Mouse (Mus musculus) liver, embryonic 13.5 days (tissue): ENCODE measurements around the gene Tbc1d20. TPM values are rescaled to one million over a fixed set of nuclear protein-coding genes. Genes with fewer than 3 reads are reported as not detected.
"Not testable (repeated sequence)": the region's sequence is repeated elsewhere in the genome, so short reads cannot be mapped to it uniquely, and the experiment has no call there.

Source experiments
- ATAC-seq: fragments of 200-750 bp; cut with Nextera tagmentation; 2 replicates; pipeline ENCODE4 v1.8.0; 2017; ENCODE audit warnings: low read depth, mild to moderate bottlenecking, moderate number of reproducible peaks, moderate library complexity
- DNase-seq: peaks from one replicate; pipeline ENCODE4 v3.0.0; 2022
- H3K27ac ChIP-seq: fragments of 300-500 bp; sonication (generic); 2 replicates; pipeline ENCODE4 v1.5.1; 2015; ENCODE audit warnings: moderate library complexity, mild to moderate bottlenecking, inconsistent platforms
- H3K27me3 ChIP-seq: fragments of 300-500 bp; sonication (generic); 2 replicates; pipeline ENCODE4 v1.6.1; 2015; ENCODE audit warnings: mild to moderate bottlenecking, inconsistent platforms
- H3K36me3 ChIP-seq: fragments of 300-500 bp; sonication (generic); 2 replicates; pipeline ENCODE4 v1.6.1; 2015; ENCODE audit warnings: mild to moderate bottlenecking, inconsistent platforms
- H3K4me1 ChIP-seq: fragments of 300-500 bp; sonication (generic); replicated peaks from 2 replicates; pipeline ENCODE4 v1.6.1; 2015; ENCODE audit warnings: inconsistent platforms
- H3K4me2 ChIP-seq: fragments of 300-500 bp; sonication (generic); 2 replicates; pipeline ENCODE4 v1.6.1; 2015; ENCODE audit warnings: inconsistent platforms, mild to moderate bottlenecking, moderate library complexity
- H3K4me3 ChIP-seq: fragments of 300-500 bp; sonication (generic); replicated peaks from 2 replicates; pipeline ENCODE4 v1.5.1; 2015; ENCODE audit warnings: mild to moderate bottlenecking, inconsistent platforms
- H3K9ac ChIP-seq: fragments of 300-500 bp; sonication (generic); 2 replicates; pipeline ENCODE4 v1.6.1; 2015; ENCODE audit warnings: mild to moderate bottlenecking, inconsistent platforms
- H3K9me3 ChIP-seq: fragments of 300-500 bp; sonication (generic); replicated peaks from 2 replicates; pipeline ENCODE4 v1.6.1; 2016; ENCODE audit warnings: inconsistent platforms
- WGBS: fragments of 180-500 bp; shearing (Covaris S2); methylation state at CpG from one replicate; pipeline ENCODE4 v1.1.7; 2015; ENCODE audit not compliant: insufficient replicate concordance; 5-methylcytosine and 5-hydroxymethylcytosine counted together
- polyA plus RNA-seq: library from polyadenylated mRNA; unstranded; fragments of >200 nt; fragmentation: Nextera tagmentation; extraction: Ambion mirVana; gene quantifications from 2 replicates; pipeline ENCODE4 v1.2.1, GENCODE M21; 2015

The Tbc1d20 gene
- polyA plus RNA-seq, 1 experiment from 2014 or later = 10.9 TPM

DNA sequence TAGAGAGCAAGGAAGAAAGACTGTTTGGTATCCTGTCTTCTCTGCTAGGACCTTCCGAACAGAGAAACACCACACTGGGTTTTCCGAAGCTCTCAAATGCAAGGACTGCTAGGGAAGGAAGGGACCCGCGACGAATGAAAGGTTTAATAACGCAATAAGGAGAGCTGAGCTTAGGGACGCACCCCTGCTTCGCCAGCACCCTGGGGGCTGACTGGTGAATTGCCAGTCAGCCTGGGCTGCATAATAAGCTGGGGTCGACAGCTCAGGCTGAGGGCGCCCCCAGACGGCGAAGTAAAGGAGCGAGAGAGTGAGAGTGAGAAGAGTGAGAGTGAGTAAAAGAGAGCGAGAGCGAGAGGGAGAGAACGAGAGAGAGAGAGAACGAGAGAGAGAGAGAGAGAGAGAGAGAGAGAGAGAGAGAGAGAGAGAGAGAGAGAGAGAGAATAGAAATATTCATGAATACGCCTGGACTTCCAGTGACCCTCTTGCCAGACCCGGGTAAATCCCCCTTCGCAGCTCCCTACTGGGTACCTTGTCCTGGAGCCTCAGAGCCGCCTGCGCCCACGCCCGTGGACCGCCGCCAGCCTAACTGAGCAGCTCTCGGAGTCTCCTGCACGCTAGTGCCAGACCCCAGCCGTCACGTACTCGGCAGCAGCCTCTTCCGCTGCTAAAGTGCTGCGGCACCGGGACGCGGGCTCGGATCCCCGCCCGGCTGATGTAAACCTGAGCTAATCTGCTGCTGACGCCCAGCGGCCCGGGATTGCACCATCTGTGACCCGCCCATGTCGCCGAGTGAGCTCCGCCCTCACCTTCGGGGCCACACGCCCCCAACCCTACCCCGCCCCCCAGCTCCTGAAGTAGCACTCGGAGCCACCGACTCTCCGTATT is 49.9 kb downstream of the Tbc1d20 start, which contains the start of gene Trib3:
TSS of gene Trib3 (minus strand) at position 704 of the 885 bp plus-strand sequence.
- Histone ChIP-seq H3K4me1 (peaks cover 59% of the 10 kb centered on the region), H3K27me3 (0 out of 2 replicates have a peak, but pooled peaks cover 7% of the 10 kb centered on the region), H3K4me2 (peak within 1 kb of the TSS; percentile 86), H3K9me3 (no peaks in the 10 kb centered on the region), H3K27ac (peak within 1 kb of the TSS; percentile 45; the same call in 1 of the 2 replicates), H3K9ac (peak within 1 kb of the TSS; percentile 75), H3K36me3 (no peaks in the 10 kb centered on the region), H3K4me3 (peak within 1 kb of the TSS; percentile 67)
- WGBS = under 1% methylated on average over 52 of the region's 52 CpGs
- peak; percentile 80 for ATAC-seq
- DNase-seq = peak; percentile 82

DNA sequence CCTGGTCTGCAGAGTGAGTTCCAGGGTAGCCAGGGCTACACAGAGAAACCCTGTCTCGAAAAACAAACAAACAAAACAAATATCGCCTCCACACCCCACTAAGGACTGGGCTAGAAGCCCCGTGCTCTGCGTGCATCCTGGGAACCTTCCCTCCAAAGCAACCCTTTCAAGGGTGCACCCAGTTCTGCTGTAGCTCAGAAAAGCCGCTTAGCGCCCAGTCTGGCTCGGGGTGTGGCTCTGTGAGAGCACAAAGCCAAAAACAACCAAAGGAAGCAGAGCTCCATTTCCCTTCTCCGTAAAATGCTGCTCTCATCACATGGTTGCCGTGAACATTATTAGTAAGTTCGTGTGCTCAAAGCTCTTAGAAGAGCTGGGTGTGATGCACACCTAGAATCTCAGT is 50.7 kb downstream of the Tbc1d20 start:
- Histone ChIP-seq H3K9ac (peak overlapping the region; percentile 75; the same call in 1 of the 2 replicates), H3K4me1 (peaks cover 67% of the 10 kb centered on the region), H3K27ac (peak overlapping the region; percentile 45; the same call in 1 of the 2 replicates), H3K36me3 (no peaks in the 10 kb centered on the region), H3K9me3 (no peaks in the 10 kb centered on the region), H3K4me2 (peak overlapping the region; percentile 86), H3K4me3 (peak overlapping the region; percentile 67), H3K27me3 (0 out of 2 replicates have a peak, but pooled peaks cover 7% of the 10 kb centered on the region)
- ATAC-seq (peak; percentile 2; the same call in 1 of the 2 replicates), DNase-seq (peak; percentile 36)
- 21% methylated on average over 10 of the region's 10 CpGs for WGBS

DNA sequence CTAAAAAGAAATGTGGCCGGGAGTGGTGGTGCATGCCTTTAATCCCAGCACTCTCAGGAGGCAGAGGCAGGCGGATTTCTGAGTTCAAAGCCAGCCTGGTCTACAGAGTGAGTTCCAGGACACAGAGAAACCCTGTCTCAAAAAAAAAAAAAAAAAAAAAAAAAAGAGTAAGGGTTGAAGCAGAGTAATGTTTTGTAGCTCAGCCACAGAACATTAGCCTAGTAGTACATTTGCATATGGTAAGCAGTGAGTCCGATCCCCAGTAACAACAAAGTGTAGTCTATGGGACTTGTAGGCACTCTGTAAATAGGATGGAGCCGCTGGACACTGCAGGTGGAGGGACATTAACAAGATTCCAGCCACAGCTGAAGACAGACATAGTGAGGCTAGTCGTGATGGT is 51.3 kb downstream of the Tbc1d20 start:
- no peak overlapping the region for H3K4me3 ChIP-seq
- 62% methylated on average over 5 of the region's 5 CpGs for WGBS
- H3K27ac ChIP-seq = 0 out of 2 replicates have a peak overlapping the region, but pooled peaks have one; percentile 45
- H3K4me1 ChIP-seq = peaks cover 72% of the 10 kb centered on the region
- DNase-seq (no peak), ATAC-seq (no peak)
- H3K4me2 ChIP-seq = peak overlapping the region; percentile 86; the same call in 1 of the 2 replicates
- no peaks in the 10 kb centered on the region for H3K36me3 ChIP-seq
- H3K9ac ChIP-seq = no peak overlapping the region
- H3K27me3 ChIP-seq = 0 out of 2 replicates have a peak, but pooled peaks cover 3% of the 10 kb centered on the region
- no peaks in the 10 kb centered on the region for H3K9me3 ChIP-seq

DNA sequence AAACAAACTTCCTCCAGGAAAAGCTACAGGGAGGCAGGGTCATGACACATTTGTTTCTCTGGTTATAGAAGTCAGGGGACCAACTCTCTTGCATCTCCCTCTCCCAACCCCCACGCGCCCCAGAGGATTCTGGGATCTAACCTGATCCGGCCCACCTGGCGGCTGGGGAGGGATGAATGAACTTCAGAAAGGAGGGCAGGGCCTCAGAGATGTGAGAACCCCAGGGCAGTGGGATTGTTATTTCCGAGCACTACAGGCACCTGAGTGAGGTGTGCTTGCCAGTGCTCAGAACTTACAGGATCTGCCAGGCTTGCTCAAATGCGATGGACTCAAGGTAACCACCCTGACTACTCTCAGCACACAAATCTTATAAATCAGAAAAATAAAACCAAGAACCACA is 51.8 kb downstream of the Tbc1d20 start:
- Histone ChIP-seq H3K4me2 (no peak overlapping the region), H3K9ac (no peak overlapping the region), H3K9me3 (no peaks in the 10 kb centered on the region), H3K27me3 (0 out of 2 replicates have a peak, but pooled peaks cover 3% of the 10 kb centered on the region), H3K4me3 (no peak overlapping the region), H3K27ac (no peak overlapping the region; the same call in 1 of the 2 replicates), H3K36me3 (no peaks in the 10 kb centered on the region), H3K4me1 (peaks cover 77% of the 10 kb centered on the region)
- 80% methylated on average over 6 of the region's 6 CpGs for WGBS
- ATAC-seq = no peak
- DNase-seq = no peak

DNA sequence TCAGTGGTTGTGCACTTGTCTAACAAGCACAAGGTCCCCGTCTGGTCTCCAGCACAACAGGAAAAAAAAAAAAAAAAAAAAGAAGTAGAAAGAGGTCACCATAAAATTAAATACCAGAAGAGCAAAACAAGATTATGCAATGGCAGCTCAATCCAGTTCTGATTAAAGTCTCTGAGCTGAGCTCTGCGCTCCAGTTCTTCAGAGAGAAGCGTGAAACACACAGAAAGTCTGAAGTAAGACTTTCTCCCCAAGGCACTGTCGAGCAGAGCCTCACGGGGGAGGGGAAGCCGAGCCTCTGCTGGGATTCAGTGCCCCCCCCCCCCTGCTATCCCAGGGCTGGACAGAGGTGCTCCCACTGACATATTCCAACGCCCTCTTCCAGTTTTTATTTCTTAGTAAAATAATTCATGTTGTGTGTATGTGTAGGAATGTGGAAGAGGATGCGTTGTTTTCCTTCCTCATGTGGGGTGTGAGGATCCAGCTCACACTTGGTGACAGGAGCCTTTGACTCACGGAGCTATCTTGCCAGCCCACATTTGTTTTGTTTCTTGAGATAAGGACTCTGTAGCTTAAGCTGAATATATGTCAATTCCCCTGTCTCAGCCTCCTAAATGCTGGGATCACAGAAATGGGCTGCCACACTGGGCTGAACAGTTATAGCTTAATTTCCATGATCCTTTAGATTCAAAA is 53.3 kb downstream of the Tbc1d20 start:
- ATAC-seq (peak; percentile 79), DNase-seq (peak; percentile 77)
- Histone ChIP-seq H3K4me1 (peaks cover 82% of the 10 kb centered on the region), H3K9me3 (no peaks in the 10 kb centered on the region), H3K4me3 (peak overlapping the region; percentile 25), H3K27ac (peak overlapping the region; percentile 85), H3K27me3 (0 out of 2 replicates have a peak, but pooled peaks cover 3% of the 10 kb centered on the region), H3K9ac (peak overlapping the region; percentile 57), H3K4me2 (peak overlapping the region; percentile 64), H3K36me3 (no peaks in the 10 kb centered on the region)
- WGBS = 11% methylated on average over 9 of the region's 9 CpGs

DNA sequence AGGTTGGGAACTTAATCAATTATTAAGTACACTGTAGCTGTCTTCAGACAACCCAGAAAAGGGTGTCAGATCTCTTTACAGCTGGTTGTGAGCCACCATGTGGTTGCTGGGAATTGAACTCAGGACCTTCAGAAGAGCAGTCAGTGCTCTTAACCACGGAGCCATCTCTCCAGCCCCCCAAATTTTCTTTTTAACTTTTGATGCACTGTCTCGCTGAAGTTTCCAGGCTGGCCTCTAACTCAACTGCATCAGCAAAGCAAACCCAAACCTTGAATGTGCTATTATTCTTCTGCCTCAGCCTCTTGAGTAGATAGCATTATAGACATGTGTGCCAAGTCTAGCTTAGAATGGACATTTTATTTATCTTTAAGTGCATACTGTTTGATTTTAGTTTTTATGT is 54.1 kb downstream of the Tbc1d20 start:
- H3K36me3 ChIP-seq = no peaks in the 10 kb centered on the region
- WGBS = 59% methylated on average over 2 of the region's 2 CpGs
- ATAC-seq (no peak), DNase-seq (no peak)
- 0 out of 2 replicates have a peak overlapping the region, but pooled peaks have one; percentile 57 for H3K9ac ChIP-seq
- H3K4me2 ChIP-seq = no peak overlapping the region; the same call in 1 of the 2 replicates
- H3K9me3 ChIP-seq = no peaks in the 10 kb centered on the region
- H3K4me3 ChIP-seq = no peak overlapping the region
- 0 out of 2 replicates have a peak, but pooled peaks cover 3% of the 10 kb centered on the region for H3K27me3 ChIP-seq
- peak overlapping the region; percentile 85 for H3K27ac ChIP-seq
- H3K4me1 ChIP-seq = peaks cover 81% of the 10 kb centered on the region

DNA sequence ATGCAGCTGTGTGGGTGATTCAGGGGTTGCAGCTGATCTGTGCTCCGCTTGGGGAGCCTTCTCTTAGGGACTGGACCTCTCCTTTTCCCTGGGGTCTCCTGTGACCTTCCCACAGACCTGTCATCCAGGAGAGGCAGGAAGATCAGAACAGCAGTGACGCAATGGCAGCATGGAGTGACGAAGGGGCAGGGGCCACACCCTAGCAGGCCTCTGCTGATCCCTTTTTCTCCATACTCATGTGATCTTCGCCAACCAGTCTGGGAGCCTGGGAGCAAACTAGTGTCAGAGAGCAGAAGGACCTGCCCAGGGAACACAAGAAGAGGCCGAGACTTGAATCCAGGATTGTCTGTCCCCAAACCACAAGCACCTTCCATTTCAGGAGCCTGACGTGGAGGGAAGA is 55.6 kb downstream of the Tbc1d20 start:
- Histone ChIP-seq H3K4me2 (no peak overlapping the region), H3K9me3 (no peaks in the 10 kb centered on the region), H3K4me1 (peaks cover 67% of the 10 kb centered on the region), H3K27ac (no peak overlapping the region), H3K36me3 (no peaks in the 10 kb centered on the region), H3K4me3 (no peak overlapping the region), H3K9ac (no peak overlapping the region), H3K27me3 (no peaks in the 10 kb centered on the region)
- ATAC-seq = no peak
- DNase-seq = peak; percentile 24
- 63% methylated on average over 6 of the region's 6 CpGs for WGBS

DNA sequence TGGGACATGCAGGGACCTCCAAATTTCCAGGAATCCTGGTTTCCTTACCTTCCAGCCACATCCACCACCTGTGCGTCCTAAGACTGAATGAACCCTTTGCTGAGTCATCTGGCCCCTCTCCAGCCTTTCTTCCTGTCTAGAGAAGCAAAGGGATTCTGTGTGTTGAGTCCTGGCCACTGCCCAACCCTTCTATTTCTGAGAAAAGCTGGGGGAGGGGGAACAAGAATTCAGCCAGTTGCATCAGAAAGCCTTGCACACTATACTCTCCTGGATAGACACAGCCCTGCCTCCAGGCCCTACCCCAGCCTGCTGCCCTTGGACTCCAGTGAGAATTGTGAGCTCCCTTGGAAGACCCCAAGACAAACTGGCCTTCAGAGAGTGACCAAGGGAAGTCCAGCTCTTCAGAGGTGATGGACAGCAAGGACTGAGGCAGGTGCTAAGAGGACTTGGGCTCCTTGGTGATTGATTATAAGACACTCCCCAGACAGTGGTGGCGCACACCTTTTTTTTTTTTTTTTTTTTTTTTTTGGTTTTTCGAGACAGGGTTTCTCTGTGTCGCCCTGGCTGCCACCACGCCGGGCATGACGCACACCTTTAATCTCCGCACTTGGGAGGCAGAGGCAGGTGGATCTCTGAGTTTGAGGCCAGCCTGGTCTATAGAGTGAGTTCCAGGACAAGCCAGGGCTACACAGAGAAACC is 56.4 kb downstream of the Tbc1d20 start:
- peaks cover 59% of the 10 kb centered on the region for H3K4me1 ChIP-seq
- H3K27me3 ChIP-seq = no peaks in the 10 kb centered on the region
- no peak overlapping the region for H3K4me3 ChIP-seq
- H3K9me3 ChIP-seq = no peaks in the 10 kb centered on the region
- ATAC-seq (peak; percentile 18), DNase-seq (peak; percentile 34)
- H3K27ac ChIP-seq = peak overlapping the region; percentile 39
- 71% methylated on average over 8 of the region's 8 CpGs for WGBS
- H3K4me2 ChIP-seq = 0 out of 2 replicates have a peak overlapping the region, but pooled peaks have one; percentile 12
- no peaks in the 10 kb centered on the region for H3K36me3 ChIP-seq
- H3K9ac ChIP-seq = no peak overlapping the region

DNA sequence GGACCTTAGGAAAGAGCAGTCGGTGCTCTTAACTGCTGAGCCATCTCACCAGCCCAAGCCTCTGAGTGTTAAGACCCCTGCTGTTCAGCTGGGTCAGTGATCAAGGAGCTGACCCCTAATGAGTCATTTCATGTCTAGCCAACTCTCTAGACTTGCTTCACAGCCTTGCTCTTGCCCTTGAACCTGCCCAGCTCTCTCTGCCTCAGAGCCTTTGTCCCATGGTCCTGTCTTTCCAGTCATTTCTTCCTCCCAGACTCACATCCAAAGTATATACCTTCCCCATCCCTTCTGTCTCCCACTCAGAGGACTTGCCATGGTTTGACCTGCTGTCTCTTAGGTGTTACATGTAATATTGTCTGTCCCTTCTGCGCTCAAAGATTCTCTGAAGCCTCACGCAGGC is 63.6 kb downstream of the Tbc1d20 start:
- Histone ChIP-seq H3K27ac (no peak overlapping the region), H3K9me3 (no peaks in the 10 kb centered on the region), H3K36me3 (no peaks in the 10 kb centered on the region), H3K9ac (no peak overlapping the region), H3K27me3 (no peaks in the 10 kb centered on the region), H3K4me3 (no peak overlapping the region), H3K4me1 (peaks cover 4% of the 10 kb centered on the region), H3K4me2 (no peak overlapping the region)
- WGBS = 75% methylated on average over 3 of the region's 3 CpGs
- DNase-seq = no peak
- no peak for ATAC-seq

DNA sequence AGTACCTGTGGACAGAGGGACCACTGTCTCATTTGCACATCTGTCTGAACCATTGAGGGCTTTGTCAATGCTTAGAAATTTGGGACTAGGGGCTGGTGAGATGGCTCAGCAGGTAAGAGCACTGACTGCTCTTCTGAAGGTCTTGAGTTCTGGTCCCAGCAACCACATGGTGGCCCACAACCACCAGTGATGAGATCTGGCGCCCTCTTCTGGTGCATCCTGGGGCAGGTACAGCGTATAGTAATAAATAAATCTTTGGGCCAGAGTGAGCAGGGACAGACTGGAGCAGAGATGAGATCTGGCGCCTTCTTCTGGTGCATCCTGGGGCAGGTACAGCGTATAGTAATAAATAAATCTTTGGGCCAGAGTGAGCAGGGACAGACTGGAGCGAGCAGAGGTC is 65.3 kb downstream of the Tbc1d20 start:
- WGBS = 70% methylated on average over 5 of the region's 5 CpGs
- H3K36me3 ChIP-seq, DNase-seq, ATAC-seq, H3K4me1 ChIP-seq, H3K27ac ChIP-seq, H3K9ac ChIP-seq, H3K9me3 ChIP-seq, H3K27me3 ChIP-seq, H3K4me2 ChIP-seq, H3K4me3 ChIP-seq: not testable (repeated sequence)
